Mouse (Mus musculus): ENCODE measurements at regions not wholly inside any gene's neighbourhood (a gene's known extent, or its start where the extent isn't known, plus 50 kb on each side); places are given as distances from the start of the nearest gene placed in this dataset.

GRCm38 (mm10) chr12:46950223-46950779, 131.6 kb upstream of the Nova1 start:
- Histone ChIP-seq H3K9me3 (no peaks in the 10 kb centered on the region), H3K36me3 (no peaks in the 10 kb centered on the region), H3K4me3 (replicated peaks) (no peak overlapping the region), H3K27me3 (replicated peaks) (no peaks in the 10 kb centered on the region), H3K4me1 (no peaks in the 10 kb centered on the region), H3K4me2 (no peak overlapping the region), H3K9ac (no peak overlapping the region), H3K27ac (no peak overlapping the region)
- WGBS = 76% methylated on average over 3 of the region's 3 CpGs
- ATAC-seq (ENCODE audit: insufficient read depth, low FRiP score, low read depth) = no peak

DNA sequence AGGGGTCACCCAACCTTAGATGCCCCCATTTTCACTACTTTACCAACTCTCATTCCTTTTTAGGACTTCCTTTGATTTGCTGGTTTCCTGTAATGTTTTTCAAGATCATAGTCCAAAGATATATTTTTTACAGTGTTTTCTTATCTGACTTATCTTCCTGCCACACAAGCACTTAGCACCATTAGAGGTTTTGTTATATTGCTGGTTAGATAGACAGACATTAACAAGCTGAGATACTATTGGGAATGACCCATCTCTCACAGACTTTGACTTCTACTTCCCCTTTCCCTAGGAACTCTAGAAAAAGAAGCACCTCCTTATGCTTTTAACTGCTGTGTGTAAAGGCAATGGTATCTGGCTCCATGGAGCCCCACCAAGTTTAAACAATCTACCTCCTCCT, 127.0 kb upstream of the Nova1 start:
- Histone ChIP-seq H3K9me3 (no peaks in the 10 kb centered on the region), H3K4me3 (replicated peaks) (no peak overlapping the region)
- ATAC-seq (ENCODE audit: insufficient read depth, low FRiP score, low read depth) = no peak

DNA sequence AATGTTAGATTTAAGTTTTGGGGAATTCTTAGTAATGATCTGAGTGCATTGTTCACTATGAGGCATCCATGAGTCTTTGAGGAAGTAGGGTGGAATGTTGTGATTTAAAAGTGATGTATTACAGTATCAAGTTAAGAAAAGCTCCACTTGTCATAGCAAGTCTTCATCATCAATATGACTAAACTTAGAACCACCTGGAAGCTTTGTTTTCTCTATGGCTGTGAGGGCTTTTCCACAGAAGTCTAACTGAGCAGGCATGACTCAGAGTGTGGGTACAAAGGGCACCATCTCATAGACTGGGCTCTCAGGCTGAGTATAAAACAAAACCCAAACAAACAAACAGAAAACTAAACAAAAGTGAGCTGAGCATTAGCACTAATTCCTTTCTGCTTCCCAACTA, 112.4 kb upstream of the Nova1 start:
- no peak overlapping the region for H3K9ac ChIP-seq
- H3K9me3 ChIP-seq = no peaks in the 10 kb centered on the region
- no peaks in the 10 kb centered on the region for H3K27me3 ChIP-seq (replicated peaks)
- no peaks in the 10 kb centered on the region for H3K36me3 ChIP-seq
- H3K4me3 ChIP-seq (replicated peaks) = no peak overlapping the region
- H3K4me2 ChIP-seq = no peak overlapping the region
- ATAC-seq (ENCODE audit: insufficient read depth, low FRiP score, low read depth) = no peak
- no peak overlapping the region for H3K27ac ChIP-seq
- H3K4me1 ChIP-seq = no peaks in the 10 kb centered on the region

More for the DNA sequence above, 127.0 kb upstream of the Nova1 start:
- no peak overlapping the region for H3K9ac ChIP-seq
- H3K4me2 ChIP-seq = no peak overlapping the region
- H3K27me3 ChIP-seq (replicated peaks) = no peaks in the 10 kb centered on the region
- no peak overlapping the region for H3K27ac ChIP-seq
- no peaks in the 10 kb centered on the region for H3K4me1 ChIP-seq
- no peaks in the 10 kb centered on the region for H3K36me3 ChIP-seq

- no peak overlapping the region for H3K27ac ChIP-seq
- H3K36me3 ChIP-seq = no peaks in the 10 kb centered on the region
- H3K9me3 ChIP-seq = no peaks in the 10 kb centered on the region
- H3K9ac ChIP-seq = no peak overlapping the region
- H3K4me3 ChIP-seq (replicated peaks) = no peak overlapping the region
- H3K4me2 ChIP-seq = no peak overlapping the region
- WGBS = 67% methylated on average over 4 of the region's 4 CpGs
- ATAC-seq (ENCODE audit: insufficient read depth, low FRiP score, low read depth) = no peak
- no peaks in the 10 kb centered on the region for H3K27me3 ChIP-seq (replicated peaks)
- no peaks in the 10 kb centered on the region for H3K4me1 ChIP-seq
These were observed 98.6 kb upstream of the Nova1 start for GRCm38 (mm10) chr12:46917286-46917685.

DNA sequence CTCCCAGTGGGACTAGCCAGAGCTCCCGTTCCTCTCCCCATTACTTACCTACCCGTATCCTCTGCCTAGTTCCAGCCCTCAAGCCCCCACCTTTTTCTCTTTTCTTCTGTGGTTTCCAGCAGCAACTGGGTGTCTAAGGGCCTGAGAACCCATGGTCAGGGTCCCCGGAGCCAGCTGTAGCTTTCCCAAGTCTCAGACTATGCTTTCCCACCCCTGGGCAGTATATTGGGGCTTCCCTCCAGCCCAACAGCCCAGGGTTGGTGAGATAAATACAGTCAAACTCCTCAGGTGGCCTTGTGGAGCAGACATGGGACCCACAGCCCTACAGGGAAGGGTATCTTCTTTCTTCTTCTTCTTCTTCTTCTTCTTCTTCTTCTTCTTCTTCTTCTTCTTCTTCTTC, 59.4 kb upstream of the Nova1 start:
- Histone ChIP-seq H3K9me3 (no peaks in the 10 kb centered on the region), H3K9ac (no peak overlapping the region), H3K4me2 (no peak overlapping the region), H3K27ac (no peak overlapping the region), H3K4me3 (replicated peaks) (no peak overlapping the region), H3K36me3 (no peaks in the 10 kb centered on the region), H3K27me3 (replicated peaks) (no peaks in the 10 kb centered on the region), H3K4me1 (no peaks in the 10 kb centered on the region)
- ATAC-seq (ENCODE audit: insufficient read depth, low FRiP score, low read depth) = no peak
- 89% methylated on average over 3 of the region's 3 CpGs for WGBS

GRCm38 (mm10) chr12:46870130-46870529, 51.4 kb upstream of the Nova1 start:
- H3K4me2 ChIP-seq = no peak overlapping the region
- H3K4me3 ChIP-seq (replicated peaks) = no peak overlapping the region
- H3K27me3 ChIP-seq (replicated peaks) = no peaks in the 10 kb centered on the region
- WGBS = 33% methylated on average over 2 of the region's 2 CpGs
- H3K4me1 ChIP-seq = no peaks in the 10 kb centered on the region
- no peak for ATAC-seq (ENCODE audit: insufficient read depth, low FRiP score, low read depth)
- H3K27ac ChIP-seq = no peak overlapping the region
- no peaks in the 10 kb centered on the region for H3K9me3 ChIP-seq
- no peak overlapping the region for H3K9ac ChIP-seq
- H3K36me3 ChIP-seq = no peaks in the 10 kb centered on the region

All from stomach, embryonic 15.5 days (tissue).